ENCODE assay signal across 7 mouse cellular contexts in the genomic region with DNA sequence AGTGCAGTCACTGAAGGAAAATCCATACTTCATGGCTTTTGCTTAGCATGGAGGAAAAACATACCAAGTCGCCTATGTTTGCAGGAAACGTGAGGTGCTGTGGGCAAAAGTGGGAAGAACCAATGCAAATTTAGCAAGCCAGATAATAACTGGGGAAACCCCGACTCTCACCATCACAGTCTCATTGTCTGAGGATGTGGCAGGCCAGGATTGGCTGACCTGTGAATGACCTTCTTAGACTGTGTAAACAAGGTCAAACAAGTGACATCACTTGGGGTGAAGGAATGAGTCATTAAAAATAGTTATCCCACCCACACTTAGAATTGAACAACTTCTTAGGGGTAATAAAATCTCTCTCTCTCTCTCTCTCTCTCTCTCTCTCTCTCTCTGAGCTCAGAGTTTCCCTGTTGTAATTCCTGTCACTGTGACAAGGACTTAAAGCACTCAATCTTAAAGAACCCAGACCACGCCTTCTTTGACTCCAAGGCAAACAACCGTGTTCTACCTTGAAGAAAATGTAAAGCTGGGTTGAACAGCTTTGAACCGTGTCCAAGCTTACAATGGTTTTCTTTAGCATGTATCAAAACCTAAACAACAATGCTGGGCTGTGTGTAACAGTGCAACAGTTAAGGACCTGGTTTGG.
DNase-seq lines count a peak whose midpoint lies in the region; ATAC-seq and TF ChIP-seq lines count a peak whose summit lies in the region.

No protein-coding gene starts in this region.

- H3K9ac ChIP-seq in lung, embryonic 14.5 days: no peak overlapping the region
- no peak overlapping the region for H3K9ac ChIP-seq in hindbrain, embryonic 16.5 days (ENCODE audit: low read depth, low read length)

- no peaks in the 10 kb centered on the region for H3K27me3 ChIP-seq in lung, embryonic 14.5 days (ENCODE audit: insufficient read depth, low read length)
- no peaks in the 10 kb centered on the region for H3K27me3 ChIP-seq in hindbrain, embryonic 16.5 days (replicated peaks; ENCODE audit: control insufficient read depth, insufficient read depth, low read length)

- DNase-seq in urinary bladder, postnatal 25 days (ENCODE audit: low spot score): peak; percentile 11
- no peak for DNase-seq in urinary bladder, postnatal 4 days (ENCODE audit: low spot score in 2 of 2)
- peak; percentile 47 to 70 for DNase-seq in adrenal gland, postnatal 36 days
- peak; percentile 71 for DNase-seq in lung, embryonic 14.5 days
- DNase-seq in frontal cortex, postnatal 25 days (ENCODE audit: low spot score in 2 of 2): no peak
- DNase-seq in layer of hippocampus, postnatal 10 days (ENCODE audit: low spot score in 2 of 2): no peak

- H3K27ac ChIP-seq in lung, embryonic 14.5 days (ENCODE audit: low read depth): 0 out of 2 replicates have a peak overlapping the region, but pooled peaks have one; percentile 15
- no peak overlapping the region for H3K27ac ChIP-seq in hindbrain, embryonic 16.5 days (ENCODE audit: low read depth, low read length)

- no peak overlapping the region for H3K4me2 ChIP-seq in lung, embryonic 14.5 days
- H3K4me2 ChIP-seq in hindbrain, embryonic 16.5 days (ENCODE audit: low read length): no peak overlapping the region

- H3K36me3 ChIP-seq in lung, embryonic 14.5 days (ENCODE audit: insufficient read depth): no peaks in the 10 kb centered on the region
- no peaks in the 10 kb centered on the region for H3K36me3 ChIP-seq in hindbrain, embryonic 16.5 days (ENCODE audit: control insufficient read depth, insufficient read depth, low read length)

- no peak overlapping the region for H3K4me3 ChIP-seq in lung, embryonic 14.5 days (ENCODE audit: low read depth, low read length)
- H3K4me3 ChIP-seq in hindbrain, embryonic 16.5 days (ENCODE audit: low read length): no peak overlapping the region

- H3K4me1 ChIP-seq in lung, embryonic 14.5 days (ENCODE audit: insufficient read depth): peaks cover 8% of the 10 kb centered on the region; the same call in 1 of the 2 replicates
- H3K4me1 ChIP-seq in hindbrain, embryonic 16.5 days (ENCODE audit: control insufficient read depth, insufficient read depth, low read depth, low read length): peaks cover 8% of the 10 kb centered on the region

- no peak for ATAC-seq in lung, embryonic 14.5 days (ENCODE audit: insufficient read depth)
- ATAC-seq in hindbrain, embryonic 16.5 days: no peak

- 29% methylated on average over 6 of the region's 6 CpGs for WGBS in lung, embryonic 14.5 days
- WGBS in hindbrain, embryonic 16.5 days: 60% methylated on average over 6 of the region's 6 CpGs

- H3K9me3 ChIP-seq in lung, embryonic 14.5 days (ENCODE audit: low read depth, low read length): no peaks in the 10 kb centered on the region
- 0 out of 2 replicates have a peak, but pooled peaks cover 2% of the 10 kb centered on the region for H3K9me3 ChIP-seq in hindbrain, embryonic 16.5 days (ENCODE audit: control insufficient read depth, low read length)

- no peak for TF ChIP-seq CTCF in lung, embryonic 14.5 days (IDR thresholded peaks at IDR 0.05; ENCODE audit: low read depth)

Comparison
In these comparisons a context has a peak if more than half of its experiments do, and no peak if none do; other contexts are left out.
1. DNase-seq: peak in urinary bladder, postnatal 25 days (single experiment), adrenal gland, postnatal 36 days (2 of 2) and lung, embryonic 14.5 days (single experiment); none in urinary bladder, postnatal 4 days (0 of 2), frontal cortex, postnatal 25 days (0 of 2) and layer of hippocampus, postnatal 10 days (0 of 2).